ENCODE assay signal across 8 mouse cellular contexts in the genomic region with DNA sequence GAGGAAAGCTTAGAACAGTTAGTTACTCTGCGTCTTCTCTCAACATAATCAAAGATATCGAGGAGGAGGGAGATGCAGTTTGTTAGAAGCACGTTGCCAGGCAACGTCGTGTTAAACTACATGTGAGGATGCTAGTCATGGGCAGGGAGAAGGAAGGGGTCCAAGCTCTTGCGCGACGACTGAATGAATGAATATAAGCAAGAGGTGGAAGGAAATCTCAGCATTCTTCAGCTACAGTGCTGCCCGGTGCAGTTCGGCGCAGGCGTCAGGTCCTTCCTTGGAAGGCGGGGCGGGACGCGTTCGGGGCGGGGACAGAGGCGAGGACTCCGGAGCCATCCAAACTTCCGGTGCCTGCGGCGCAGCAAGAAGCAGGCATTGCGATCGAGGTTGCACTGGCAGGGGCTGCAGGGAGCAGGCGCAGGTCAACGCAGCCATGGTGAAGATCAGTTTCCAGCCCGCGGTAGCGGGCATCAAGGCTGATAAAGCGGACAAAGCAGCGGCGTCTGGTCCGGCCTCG. TPM values are rescaled to one million over a fixed set of nuclear protein-coding genes. Genes with fewer than 3 reads are reported as not detected.
DNase-seq lines count a peak whose midpoint lies in the region; ATAC-seq and TF ChIP-seq lines count a peak whose summit lies in the region.

A gene (plus strand): TSS at position 51 of the 517 bp plus-strand sequence.

- peak; percentile 67 to 69 for DNase-seq in B cell, adult 2 months
- DNase-seq in brain, adult 2 months (ENCODE audit: low read depth, low spot score) = peak; percentile 96
- DNase-seq in heart, embryonic 10.5 days (ENCODE audit: low spot score) = peak; percentile 94
- peak; percentile 90 for DNase-seq in midbrain, postnatal 0 days (ENCODE audit: low spot score)
- DNase-seq in spleen, postnatal 36 days (ENCODE audit: low spot score in 2 of 2) = peak; percentile 75

- peak within 1 kb of the TSS; percentile 95 for H3K27ac ChIP-seq in heart, embryonic 10.5 days
- H3K27ac ChIP-seq in kidney, embryonic 14.5 days (ENCODE audit: low read depth, low read length) = peak within 1 kb of the TSS; percentile 87
- peak within 1 kb of the TSS; percentile 91 for H3K27ac ChIP-seq in limb, embryonic 15.5 days
- H3K27ac ChIP-seq in midbrain, postnatal 0 days (ENCODE audit: low read depth, low read length) = peak within 1 kb of the TSS; percentile 93

- H3K9me3 ChIP-seq in heart, embryonic 10.5 days = no peaks in the 10 kb centered on the region
- no peaks in the 10 kb centered on the region for H3K9me3 ChIP-seq in kidney, embryonic 14.5 days (ENCODE audit: control insufficient read depth, low read length)
- no peaks in the 10 kb centered on the region for H3K9me3 ChIP-seq in limb, embryonic 15.5 days
- H3K9me3 ChIP-seq in midbrain, postnatal 0 days (ENCODE audit: low read length) = no peaks in the 10 kb centered on the region

- peak; percentile 78 for ATAC-seq in erythroblast, adult 5-6 weeks (replicated peaks; ENCODE audit: low FRiP score, poor library complexity, severe bottlenecking)
- ATAC-seq in kidney, embryonic 14.5 days (ENCODE audit: low FRiP score, low TSS enrichment) = peak; percentile 84
- ATAC-seq in limb, embryonic 15.5 days (ENCODE audit: insufficient number of reproducible peaks, low FRiP score, low TSS enrichment, low read depth) = peak; percentile 68; the same call in 1 of the 2 replicates
- peak; percentile 85 for ATAC-seq in midbrain, postnatal 0 days (ENCODE audit: low FRiP score)

- H3K27me3 ChIP-seq in heart, embryonic 10.5 days (ENCODE audit: insufficient read depth, poor library complexity, severe bottlenecking) = no peaks in the 10 kb centered on the region
- H3K27me3 ChIP-seq in kidney, embryonic 14.5 days (ENCODE audit: control insufficient read depth, insufficient read depth, low read length) = no peaks in the 10 kb centered on the region
- no peaks in the 10 kb centered on the region for H3K27me3 ChIP-seq in limb, embryonic 15.5 days
- no peaks in the 10 kb centered on the region for H3K27me3 ChIP-seq in midbrain, postnatal 0 days (ENCODE audit: insufficient read depth, low read length)

- H3K4me2 ChIP-seq in kidney, embryonic 14.5 days (replicated peaks; ENCODE audit: low read depth, low read length) = peak within 1 kb of the TSS; percentile 79
- peak within 1 kb of the TSS; percentile 76 for H3K4me2 ChIP-seq in limb, embryonic 15.5 days
- peak within 1 kb of the TSS; percentile 86 for H3K4me2 ChIP-seq in midbrain, postnatal 0 days (ENCODE audit: low read depth, low read length, poor library complexity, severe bottlenecking)

- peak within 1 kb of the TSS; percentile 85 for H3K9ac ChIP-seq in kidney, embryonic 14.5 days (ENCODE audit: low read depth, low read length)
- peak within 1 kb of the TSS; percentile 75 for H3K9ac ChIP-seq in limb, embryonic 15.5 days
- peak within 1 kb of the TSS; percentile 85 for H3K9ac ChIP-seq in midbrain, postnatal 0 days (replicated peaks; ENCODE audit: low read length, poor library complexity, severe bottlenecking)

- 2% methylated on average over 35 of the region's 35 CpGs for WGBS in heart, embryonic 10.5 days
- under 1% methylated on average over 35 of the region's 35 CpGs for WGBS in kidney, embryonic 14.5 days
- WGBS in limb, embryonic 15.5 days = under 1% methylated on average over 35 of the region's 35 CpGs
- WGBS in midbrain, postnatal 0 days = under 1% methylated on average over 28 of the region's 35 CpGs

- H3K4me1 ChIP-seq in heart, embryonic 10.5 days = peaks cover 50% of the 10 kb centered on the region
- peaks cover 37% of the 10 kb centered on the region for H3K4me1 ChIP-seq in kidney, embryonic 14.5 days (ENCODE audit: control insufficient read depth, insufficient read depth, low read length)
- peaks cover 46% of the 10 kb centered on the region for H3K4me1 ChIP-seq in limb, embryonic 15.5 days
- H3K4me1 ChIP-seq in midbrain, postnatal 0 days (ENCODE audit: insufficient read depth, low read length) = peaks cover 41% of the 10 kb centered on the region

- no peaks in the 10 kb centered on the region for H3K36me3 ChIP-seq in heart, embryonic 10.5 days
- H3K36me3 ChIP-seq in kidney, embryonic 14.5 days (ENCODE audit: control insufficient read depth, insufficient read depth, low read length) = no peaks in the 10 kb centered on the region; the same call in 1 of the 2 replicates
- 0 out of 2 replicates have a peak, but pooled peaks cover 4% of the 10 kb centered on the region for H3K36me3 ChIP-seq in limb, embryonic 15.5 days
- H3K36me3 ChIP-seq in midbrain, postnatal 0 days (ENCODE audit: insufficient read depth, low read length) = no peaks in the 10 kb centered on the region

- no peak for TF ChIP-seq CTCF in midbrain, postnatal 0 days (IDR thresholded peaks at IDR 0.05)

- H3K4me3 ChIP-seq in heart, embryonic 10.5 days = peak within 1 kb of the TSS; percentile 92
- H3K4me3 ChIP-seq in kidney, embryonic 14.5 days (ENCODE audit: low read length) = peak within 1 kb of the TSS; percentile 68
- H3K4me3 ChIP-seq in limb, embryonic 15.5 days = peak within 1 kb of the TSS; percentile 81
- H3K4me3 ChIP-seq in midbrain, postnatal 0 days (ENCODE audit: low read depth, low read length) = peak within 1 kb of the TSS; percentile 87

RNA-seq across cellular contexts. Expression of the gene that starts here (rescaled TPM):
- 4.8 and 7.7 TPM in 2 replicates for total RNA-seq in erythroblast, adult 5-6 weeks (2015; ENCODE audit: low replicate concordance)
- total RNA-seq in erythroblast, adult 5-6 weeks (2017; ENCODE audit: low replicate concordance) = 11.0 and 15.6 TPM in 2 replicates
- 193 and 231 TPM in 2 replicates for polyA plus RNA-seq in heart, embryonic 10.5 days (2016; fragmentation: Nextera tagmentation; extraction: Ambion mirVana)
- 145 and 179 TPM in 2 replicates for polyA plus RNA-seq in kidney, embryonic 14.5 days (2014; fragmentation: Nextera tagmentation; extraction: Ambion mirVana)
- 306 and 309 TPM in 2 replicates for polyA plus RNA-seq in limb, embryonic 15.5 days (2015; fragmentation: Nextera tagmentation; extraction: Ambion mirVana)
- 312 and 376 TPM in 2 replicates for total RNA-seq in midbrain, postnatal 0 days (2014; rRNA removed)
- 293 and 297 TPM in 2 replicates for polyA plus RNA-seq in midbrain, postnatal 0 days (2015; fragmentation: Nextera tagmentation; extraction: Ambion mirVana)

Comparison
In these comparisons a context has a peak if more than half of its experiments do, and no peak if none do; other contexts are left out.
1. Peak in every context shown above with its lines: DNase-seq, ATAC-seq, H3K4me3 ChIP-seq and H3K27ac ChIP-seq.
2. RNA of the gene that starts here (total RNA-seq): 312 to 376 TPM in midbrain, postnatal 0 days; 4.8 to 15.6 TPM in erythroblast, adult 5-6 weeks; every median in the first group is over 10 times any median in the second.